In the genomic region with DNA sequence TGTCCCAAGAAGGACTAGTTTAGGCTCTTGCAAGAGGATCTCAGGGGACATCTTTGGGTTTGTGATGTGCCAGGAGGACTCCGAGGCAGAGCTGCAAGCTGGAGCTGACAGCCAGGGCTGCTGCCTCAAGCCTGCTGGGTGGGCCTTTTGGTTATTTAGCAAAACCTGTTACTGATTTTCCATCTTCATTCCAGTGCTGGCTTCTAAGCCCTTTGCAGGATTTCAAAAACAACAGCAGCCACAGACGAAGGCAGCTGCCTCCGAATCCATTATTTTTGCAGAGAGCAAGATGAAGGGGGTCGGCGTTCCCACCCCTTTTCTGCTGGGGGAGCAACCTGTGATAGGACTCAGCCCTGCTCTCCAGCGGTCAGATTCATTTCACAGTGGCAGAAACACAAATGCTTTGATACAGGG, we compare ENCODE assay signal across 13 mouse cellular contexts. TPM values are rescaled to one million over a fixed set of nuclear protein-coding genes. Genes with fewer than 3 reads are reported as not detected.
DNase-seq lines count a peak whose midpoint lies in the region; ATAC-seq and TF ChIP-seq lines count a peak whose summit lies in the region.
"Had no signal": no experiment of that assay in that cellular context is flagged by ENCODE, and none has a peak within 500 bp of the region (broad histone marks: within the 10 kb centered on the region; RNA-seq: fewer than 3 reads in every experiment).

No protein-coding gene starts in this region.

- no peak overlapping the region for H3K4me3 ChIP-seq in forebrain, embryonic 16.5 days (replicated peaks; ENCODE audit: low read length)
- no peak overlapping the region for H3K4me3 ChIP-seq in midbrain, embryonic 10.5 days
- H3K4me3 ChIP-seq in lung, adult 2 months (replicated peaks; ENCODE audit: extremely low read depth, low read depth, low read length), result no peak overlapping the region
- H3K4me3 ChIP-seq: embryonic facial prominence, embryonic 15.5 days; heart, embryonic 10.5 days; liver, embryonic 15.5 days had no signal

- TF ChIP-seq CTCF in brain, embryonic 14.5 days (IDR thresholded peaks at IDR 0.05; ENCODE audit: borderline replicate concordance, extremely low read depth, insufficient read depth, insufficient read length), result no peak
- no peak for TF ChIP-seq CTCF in lung, adult 2 months (IDR thresholded peaks at IDR 0.05; ENCODE audit: insufficient read depth, low read length)

- H3K9ac ChIP-seq in forebrain, embryonic 16.5 days (replicated peaks; ENCODE audit: low read depth, low read length), result no peak overlapping the region; the same call in 1 of the 2 replicates
- H3K9ac ChIP-seq: embryonic facial prominence, embryonic 15.5 days; liver, embryonic 15.5 days had no signal

- TF ChIP-seq POLR2A in brain, embryonic 14.5 days (IDR thresholded peaks at IDR 0.05; ENCODE audit: borderline replicate concordance, extremely low read depth, insufficient read depth, insufficient read length, poor library complexity, severe bottlenecking), result no peak
- TF ChIP-seq POLR2A in lung, adult 2 months (IDR thresholded peaks at IDR 0.05; ENCODE audit: borderline replicate concordance, extremely low read depth, low read depth, low read length), result no peak

- WGBS in forebrain, embryonic 16.5 days, result 8% methylated on average over 6 of the region's 6 CpGs
- WGBS in midbrain, embryonic 10.5 days, result 35% methylated on average over 6 of the region's 6 CpGs
- WGBS in lung, adult 2 months, result 61% methylated on average over 6 of the region's 6 CpGs

- peak; percentile 67 for ATAC-seq in forebrain, embryonic 16.5 days
- ATAC-seq: Patski had no signal

- DNase-seq in brain, embryonic 14.5 days (ENCODE audit: low read depth), result peak; percentile 87
- peak; percentile 14 for DNase-seq in embryo, embryonic 9.5 days (ENCODE audit: extremely low spot score)
- DNase-seq in midbrain, embryonic 10.5 days (ENCODE audit: low spot score), result peak; percentile 31
- DNase-seq in kidney, postnatal 36 days, result no peak
- DNase-seq in lung, adult 2 months, result no peak
- no peak for DNase-seq in cerebellum, postnatal 25 days
- DNase-seq: thymus, postnatal 36 days had no signal

- no peaks in the 10 kb centered on the region for H3K36me3 ChIP-seq in forebrain, embryonic 16.5 days (ENCODE audit: control insufficient read depth, insufficient read depth)
- no peaks in the 10 kb centered on the region for H3K36me3 ChIP-seq in midbrain, embryonic 10.5 days
- H3K36me3 ChIP-seq: embryonic facial prominence, embryonic 15.5 days; heart, embryonic 10.5 days; liver, embryonic 15.5 days had no signal

- no peaks in the 10 kb centered on the region for H3K27me3 ChIP-seq in forebrain, embryonic 16.5 days (replicated peaks; ENCODE audit: control insufficient read depth, insufficient read depth, low read length)
- no peaks in the 10 kb centered on the region for H3K27me3 ChIP-seq in midbrain, embryonic 10.5 days (ENCODE audit: low read depth, poor library complexity, severe bottlenecking)
- H3K27me3 ChIP-seq: embryonic facial prominence, embryonic 15.5 days; liver, embryonic 15.5 days had no signal

- H3K4me1 ChIP-seq in forebrain, embryonic 16.5 days (replicated peaks; ENCODE audit: control insufficient read depth, insufficient read depth, low read length), result peaks cover 28% of the 10 kb centered on the region
- peaks cover 35% of the 10 kb centered on the region for H3K4me1 ChIP-seq in midbrain, embryonic 10.5 days
- H3K4me1 ChIP-seq in lung, adult 2 months (ENCODE audit: control insufficient read depth, insufficient read depth, low read length), result no peaks in the 10 kb centered on the region
- H3K4me1 ChIP-seq: heart, embryonic 10.5 days; liver, embryonic 15.5 days had no signal

- H3K27ac ChIP-seq in forebrain, embryonic 16.5 days (ENCODE audit: low read length), result peak overlapping the region; percentile 54; the same call in 1 of the 2 replicates
- peak overlapping the region; percentile 61 for H3K27ac ChIP-seq in midbrain, embryonic 10.5 days (replicated peaks)
- H3K27ac ChIP-seq: embryonic facial prominence, embryonic 15.5 days; heart, embryonic 10.5 days; kidney, postnatal 0 days; liver, embryonic 15.5 days had no signal

- H3K9me3 ChIP-seq in forebrain, embryonic 16.5 days (ENCODE audit: control insufficient read depth, low read length), result no peaks in the 10 kb centered on the region
- H3K9me3 ChIP-seq in midbrain, embryonic 10.5 days (replicated peaks), result no peaks in the 10 kb centered on the region
- H3K9me3 ChIP-seq: embryonic facial prominence, embryonic 15.5 days; heart, embryonic 10.5 days; liver, embryonic 15.5 days had no signal

- H3K4me2 ChIP-seq in forebrain, embryonic 16.5 days (ENCODE audit: low read length), result no peak overlapping the region; the same call in 1 of the 2 replicates
- H3K4me2 ChIP-seq: embryonic facial prominence, embryonic 15.5 days; liver, embryonic 15.5 days had no signal

RNA-seq across cellular contexts. Expression of gene Crnkl1, which starts 46.9 kb away (rescaled TPM):
- 17.3 and 17.7 TPM in 2 replicates for polyA plus RNA-seq in brain, embryonic 14.5 days (2012; rRNA removed)
- 33.8 and 34.3 TPM in 2 replicates for polyA plus RNA-seq in forebrain, embryonic 16.5 days (2015; fragmentation: Nextera tagmentation; extraction: Ambion mirVana)
- polyA plus RNA-seq in midbrain, embryonic 10.5 days (2016; fragmentation: Nextera tagmentation; extraction: Ambion mirVana), result 34.7 and 38.7 TPM in 2 replicates
- polyA plus RNA-seq in lung, adult 2 months (2012; rRNA removed), result 6.6 and 10.5 TPM in 2 replicates

RNA-seq across cellular contexts. Expression of gene Cfap61, which starts 47.1 kb away (rescaled TPM):
- 2.1 and 2.9 TPM in 2 replicates for polyA plus RNA-seq in brain, embryonic 14.5 days (2012; rRNA removed)
- 1.3 and 3.8 TPM in 2 replicates for polyA plus RNA-seq in forebrain, embryonic 16.5 days (2015; fragmentation: Nextera tagmentation; extraction: Ambion mirVana)
- polyA plus RNA-seq in midbrain, embryonic 10.5 days (2016; fragmentation: Nextera tagmentation; extraction: Ambion mirVana), result 0.75 and 0.78 TPM in 2 replicates
- 5.8 and 6.2 TPM in 2 replicates for polyA plus RNA-seq in lung, adult 2 months (2012; rRNA removed)
- polyA plus RNA-seq: liver, embryonic 15.5 days had no signal

Comparison
In these comparisons a context has a peak if more than half of its experiments do, and no peak if none do; other contexts are left out.
1. DNase-seq: peak in brain, embryonic 14.5 days (single experiment), embryo, embryonic 9.5 days (single experiment) and midbrain, embryonic 10.5 days (single experiment); none in kidney, postnatal 36 days (0 of 2), lung, adult 2 months (single experiment) and cerebellum, postnatal 25 days (0 of 2).